Mouse (Mus musculus) bone marrow, adult 2 months (tissue): ENCODE data around the gene Gapdh.

ENCODE experiments used
- CTCF ChIP-seq: fragments of 200-500 bp; IDR thresholded peaks from 2 replicates; pipeline ENCODE4 v1.5.1; 2011; ENCODE audit warnings: low read length, control low read depth; ENCODE audit not compliant: control insufficient read depth, insufficient read depth
- POLR2A ChIP-seq: fragments of 200-500 bp; IDR thresholded peaks from 2 replicates; pipeline ENCODE4 v1.6.1; 2011; ENCODE audit warnings: low read depth, mild to moderate bottlenecking, control low read depth, low read length, borderline replicate concordance; ENCODE audit not compliant: control insufficient read depth

DNA sequence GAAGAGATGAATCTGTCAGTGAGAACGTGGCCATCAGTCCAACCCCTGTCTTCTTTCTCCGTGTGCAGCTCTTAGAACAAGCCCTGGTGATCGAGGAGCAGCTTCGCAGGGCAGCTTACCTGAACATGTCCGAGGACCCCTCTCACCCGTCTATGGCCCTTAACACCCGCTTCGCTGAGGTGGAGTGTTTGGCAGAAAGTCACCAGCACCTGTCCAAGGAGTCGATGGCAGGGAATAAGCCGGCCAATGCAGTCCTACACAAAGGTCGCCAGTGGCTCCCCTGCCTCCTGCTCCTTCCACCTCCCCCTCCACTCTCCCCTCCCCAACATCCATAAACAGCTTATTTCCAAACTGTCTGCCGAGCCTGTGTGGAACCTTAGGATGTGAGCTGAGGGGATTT lies 37.5 kb downstream of the Gapdh start:
- TF ChIP-seq CTCF (no peak), POLR2A (no peak)
